Mouse (Mus musculus): ENCODE measurements around the gene Nmral1. TPM values are rescaled to one million over a fixed set of nuclear protein-coding genes. Genes with fewer than 3 reads are reported as not detected.
"Not testable (repeated sequence)": the region's sequence is repeated elsewhere in the genome, so short reads cannot be mapped to it uniquely, and the experiment has no call there.

The Nmral1 gene
- 65.1 and 71.7 TPM in 2 replicates for polyA plus RNA-seq (2015; fragmentation: Nextera tagmentation; extraction: Ambion mirVana)

DNA sequence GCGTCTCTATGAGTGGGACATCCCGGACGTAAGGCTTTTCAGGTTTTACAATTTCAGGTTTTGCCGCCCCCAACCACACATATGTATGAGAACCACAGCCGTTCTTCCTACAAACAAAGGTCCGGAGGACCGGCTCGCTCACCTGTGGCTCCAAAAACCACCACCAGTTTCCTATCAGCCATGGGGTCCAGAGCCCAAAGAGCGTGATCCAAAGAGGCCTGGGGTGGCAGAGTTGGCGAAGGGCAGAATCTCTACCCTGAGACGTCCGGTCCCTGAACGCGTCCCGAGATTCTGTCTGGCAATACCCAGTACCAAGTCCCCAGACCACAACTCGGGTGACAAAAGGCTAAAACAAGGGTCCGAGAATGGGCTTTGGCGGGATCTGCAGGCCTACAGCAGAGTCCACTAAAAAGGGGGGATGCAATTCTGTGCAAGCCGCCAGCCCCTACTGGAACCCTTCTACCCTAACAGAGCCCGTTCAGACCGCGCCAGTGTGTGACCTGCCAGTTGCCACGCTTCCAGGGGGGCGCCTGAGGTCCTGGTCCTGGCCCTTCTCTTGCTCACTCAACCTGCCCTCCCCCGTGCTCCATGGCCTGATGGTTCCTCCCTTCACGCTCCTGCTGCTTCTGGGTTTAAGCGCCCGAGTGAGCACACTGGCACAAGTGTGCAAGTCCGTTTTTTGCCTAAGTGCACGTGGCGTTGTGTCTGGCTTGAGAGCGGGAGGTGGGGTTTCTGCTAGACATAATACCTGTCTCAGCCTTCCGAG is at the start of gene Nmral1:
Nmral1 (minus strand) TSS at position 604 of the 766 bp plus-strand sequence.
- peak within 1 kb of the TSS; percentile 71 for H3K4me2 ChIP-seq

GRCm38 (mm10) chr16:4768719-4769118 is 49.6 kb upstream of the Nmral1 start:
- H3K36me3 ChIP-seq = peaks cover 67% of the 10 kb centered on the region
- H3K27me3 ChIP-seq = no peaks in the 10 kb centered on the region
- H3K4me1 ChIP-seq (replicated peaks) = peaks cover 8% of the 10 kb centered on the region
- 98% methylated on average over 5 of the region's 5 CpGs for WGBS
- no peaks in the 10 kb centered on the region for H3K9me3 ChIP-seq
- H3K4me3 ChIP-seq = no peak overlapping the region
- no peak for ATAC-seq (ENCODE audit: low FRiP score)
- no peak overlapping the region for H3K9ac ChIP-seq
- H3K4me2 ChIP-seq = no peak overlapping the region
- H3K27ac ChIP-seq = no peak overlapping the region

More for the DNA sequence above, at the start of gene Nmral1:
- H3K4me3 ChIP-seq = peak within 1 kb of the TSS; percentile 65
- H3K36me3 ChIP-seq = peaks cover 26% of the 10 kb centered on the region
- WGBS = 13% methylated on average over 33 of the region's 33 CpGs
- peak within 1 kb of the TSS; percentile 77 for H3K9ac ChIP-seq
- H3K27ac ChIP-seq = peak within 1 kb of the TSS; percentile 88
- H3K4me1 ChIP-seq (replicated peaks) = peaks cover 15% of the 10 kb centered on the region
- no peaks in the 10 kb centered on the region for H3K9me3 ChIP-seq
- peak; percentile 85 for ATAC-seq (ENCODE audit: low FRiP score)
- no peaks in the 10 kb centered on the region for H3K27me3 ChIP-seq

DNA sequence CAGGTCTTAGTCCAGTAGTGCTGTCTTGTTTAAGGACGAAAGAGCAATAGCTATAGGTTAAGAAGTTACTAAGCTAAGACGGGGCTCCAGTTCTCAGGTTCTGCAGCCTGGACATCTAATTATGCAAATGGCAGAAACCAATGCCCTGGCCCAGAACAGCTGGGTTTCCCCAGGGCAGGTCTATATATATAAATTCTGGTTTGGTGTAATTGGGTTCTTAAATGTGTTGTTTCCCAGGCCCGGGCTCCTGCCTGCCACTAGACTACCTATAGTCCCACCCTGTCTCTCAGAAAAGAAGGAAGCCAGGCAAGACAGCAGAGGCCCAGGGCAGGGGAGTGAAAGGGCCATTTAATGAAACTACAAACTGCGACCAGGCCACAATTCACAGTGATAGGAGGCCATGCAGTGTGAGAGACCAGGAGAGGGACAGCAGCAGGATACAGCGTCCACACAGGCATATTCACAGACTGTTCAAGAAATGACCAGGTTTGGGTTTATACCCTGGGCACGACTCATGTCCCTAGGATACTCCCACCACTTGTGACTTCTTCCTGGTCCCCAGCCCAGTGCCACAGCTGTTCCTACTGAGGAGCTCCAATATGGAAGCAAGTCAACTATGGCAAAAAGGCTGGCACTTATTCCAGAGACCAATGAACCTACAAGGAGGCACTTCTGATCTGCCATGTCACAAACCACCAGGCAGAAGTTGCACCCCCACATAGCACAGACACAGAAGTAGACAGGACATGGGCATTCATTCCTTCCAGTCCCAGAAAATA is 48.0 kb upstream of the Nmral1 start:
- no peak overlapping the region for H3K4me2 ChIP-seq
- WGBS = 82% methylated on average over 6 of the region's 6 CpGs
- H3K9me3 ChIP-seq = no peaks in the 10 kb centered on the region
- ATAC-seq (ENCODE audit: low FRiP score) = no peak
- H3K4me1 ChIP-seq (replicated peaks) = no peaks in the 10 kb centered on the region
- peaks cover 70% of the 10 kb centered on the region for H3K36me3 ChIP-seq
- H3K27me3 ChIP-seq = no peaks in the 10 kb centered on the region
- H3K4me3 ChIP-seq = no peak overlapping the region
- no peak overlapping the region for H3K27ac ChIP-seq
- no peak overlapping the region for H3K9ac ChIP-seq

- Histone ChIP-seq H3K4me3 (no peak overlapping the region), H3K9me3 (no peaks in the 10 kb centered on the region), H3K27ac (no peak overlapping the region), H3K4me1 (replicated peaks) (no peaks in the 10 kb centered on the region), H3K9ac (no peak overlapping the region), H3K27me3 (no peaks in the 10 kb centered on the region), H3K36me3 (peaks cover 70% of the 10 kb centered on the region), H3K4me2 (no peak overlapping the region)
- ATAC-seq (ENCODE audit: low FRiP score) = no peak
- WGBS = 94% methylated on average over 2 of the region's 2 CpGs
Measured at GRCm38 (mm10) chr16:4765852-4766251, 46.7 kb upstream of the Nmral1 start.

- no peak overlapping the region for H3K4me2 ChIP-seq
- no peak for ATAC-seq (ENCODE audit: low FRiP score)
- H3K4me1 ChIP-seq (replicated peaks) = no peaks in the 10 kb centered on the region
- no peaks in the 10 kb centered on the region for H3K9me3 ChIP-seq
- peaks cover 45% of the 10 kb centered on the region for H3K36me3 ChIP-seq
- H3K27ac ChIP-seq = no peak overlapping the region
- H3K9ac ChIP-seq = no peak overlapping the region
- no peak overlapping the region for H3K4me3 ChIP-seq
- WGBS = 53% methylated on average over 2 of the region's 2 CpGs
- H3K27me3 ChIP-seq = no peaks in the 10 kb centered on the region
Measured at GRCm38 (mm10) chr16:4763276-4763675, 44.1 kb upstream of the Nmral1 start.

DNA sequence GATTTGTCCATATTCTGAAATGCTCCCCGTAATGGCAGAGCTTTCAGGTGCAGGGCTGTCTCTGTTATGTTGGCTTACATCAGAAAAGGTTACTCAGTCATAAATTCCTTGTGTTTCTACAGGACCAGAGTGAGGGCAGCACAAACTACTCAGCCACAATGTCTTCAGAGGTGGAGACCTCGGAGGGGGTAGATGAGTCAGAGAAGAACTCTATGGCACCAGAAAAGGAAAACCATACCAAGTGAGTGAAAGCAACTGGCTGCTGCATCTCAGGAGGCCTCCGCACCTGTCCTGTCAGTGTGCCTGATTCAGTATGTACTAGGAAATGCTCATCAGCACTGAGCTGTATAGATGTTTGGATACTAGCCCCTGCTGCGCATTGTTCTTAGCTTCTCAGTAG is 43.3 kb upstream of the Nmral1 start:
- Histone ChIP-seq H3K4me3 (no peak overlapping the region), H3K9ac (no peak overlapping the region), H3K27me3 (no peaks in the 10 kb centered on the region), H3K4me1 (replicated peaks) (no peaks in the 10 kb centered on the region), H3K36me3 (peaks cover 37% of the 10 kb centered on the region), H3K9me3 (no peaks in the 10 kb centered on the region), H3K4me2 (no peak overlapping the region), H3K27ac (no peak overlapping the region)
- WGBS = 93% methylated on average over 4 of the region's 4 CpGs
- ATAC-seq (ENCODE audit: low FRiP score) = no peak

GRCm38 (mm10) chr16:4756660-4757335 is 37.6 kb upstream of the Nmral1 start:
- Histone ChIP-seq H3K4me2 (peak overlapping the region; percentile 46), H3K27ac (peak overlapping the region; percentile 86), H3K4me3 (peak overlapping the region; percentile 42), H3K9ac (peak overlapping the region; percentile 61)
- peak; percentile 83 for ATAC-seq (ENCODE audit: low FRiP score)
- not testable (repeated sequence) for H3K4me1 ChIP-seq (replicated peaks); H3K36me3 ChIP-seq; H3K27me3 ChIP-seq; H3K9me3 ChIP-seq
- 3% methylated on average over 33 of the region's 42 CpGs for WGBS

DNA sequence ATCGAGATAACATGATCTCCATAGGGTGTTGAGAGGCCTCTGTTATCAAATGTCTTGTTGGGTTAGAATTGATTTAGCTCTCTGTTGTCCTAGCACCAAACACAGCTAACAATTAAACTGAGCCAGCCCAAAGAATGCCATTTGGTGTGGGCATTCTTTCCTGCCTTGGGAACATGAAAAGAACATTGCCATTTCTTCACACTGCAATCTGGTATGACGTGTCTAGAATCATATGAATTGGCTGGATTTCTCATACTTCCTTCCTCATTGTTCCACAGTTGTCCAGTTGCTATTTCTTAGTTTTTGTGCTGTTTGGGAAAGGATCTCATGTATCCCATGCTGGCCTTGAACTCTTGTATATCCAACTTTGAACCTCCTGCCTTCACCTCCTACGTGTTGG is 34.9 kb upstream of the Nmral1 start:
- no peak overlapping the region for H3K27ac ChIP-seq
- no peak overlapping the region for H3K4me3 ChIP-seq
- 91% methylated on average over 3 of the region's 3 CpGs for WGBS
- H3K9me3 ChIP-seq = no peaks in the 10 kb centered on the region
- H3K27me3 ChIP-seq = no peaks in the 10 kb centered on the region
- no peak for ATAC-seq (ENCODE audit: low FRiP score)
- H3K4me1 ChIP-seq (replicated peaks) = peaks cover 5% of the 10 kb centered on the region; the same call in 1 of the 2 replicates
- H3K4me2 ChIP-seq = no peak overlapping the region
- H3K9ac ChIP-seq = no peak overlapping the region
- H3K36me3 ChIP-seq = peaks cover 5% of the 10 kb centered on the region; the same call in 1 of the 2 replicates

GRCm38 (mm10) chr16:4752155-4752554 is 33.0 kb upstream of the Nmral1 start:
- peaks cover 5% of the 10 kb centered on the region; the same call in 1 of the 2 replicates for H3K4me1 ChIP-seq (replicated peaks)
- no peak for ATAC-seq (ENCODE audit: low FRiP score)
- peaks cover 5% of the 10 kb centered on the region; the same call in 1 of the 2 replicates for H3K36me3 ChIP-seq
- H3K9ac ChIP-seq = no peak overlapping the region
- WGBS = 94% methylated on average over 3 of the region's 3 CpGs
- no peak overlapping the region for H3K4me3 ChIP-seq
- no peaks in the 10 kb centered on the region for H3K9me3 ChIP-seq
- H3K4me2 ChIP-seq = no peak overlapping the region
- no peaks in the 10 kb centered on the region for H3K27me3 ChIP-seq
- no peak overlapping the region for H3K27ac ChIP-seq

DNA sequence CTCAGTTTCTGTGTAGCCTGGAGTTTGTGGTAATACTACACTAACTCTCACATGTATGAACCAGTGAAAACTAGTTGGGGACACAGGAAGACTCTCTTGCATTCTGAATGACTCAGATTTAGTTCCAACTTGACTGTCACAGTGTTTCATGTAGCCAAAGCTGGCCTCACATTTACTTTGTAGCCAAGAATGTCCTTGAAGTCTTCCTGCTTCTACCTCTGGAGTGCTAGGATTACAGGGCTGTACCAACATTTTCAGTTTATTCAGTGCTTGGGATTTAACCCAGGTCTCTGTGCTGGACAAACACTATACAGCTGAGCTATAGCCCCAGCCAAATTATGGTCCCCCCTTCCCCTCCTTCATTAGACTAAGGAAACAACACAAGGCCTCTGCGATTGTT is 23.0 kb upstream of the Nmral1 start:
- H3K36me3 ChIP-seq = peaks cover 4% of the 10 kb centered on the region; the same call in 1 of the 2 replicates
- ATAC-seq (ENCODE audit: low FRiP score) = no peak
- H3K4me2 ChIP-seq = no peak overlapping the region
- H3K4me3 ChIP-seq = no peak overlapping the region
- no peaks in the 10 kb centered on the region for H3K27me3 ChIP-seq
- WGBS = 88% methylated on average over 1 of the region's 1 CpGs
- H3K4me1 ChIP-seq (replicated peaks) = no peaks in the 10 kb centered on the region
- no peak overlapping the region for H3K9ac ChIP-seq
- no peaks in the 10 kb centered on the region for H3K9me3 ChIP-seq
- H3K27ac ChIP-seq = no peak overlapping the region

GRCm38 (mm10) chr16:4739994-4740393 is 20.8 kb upstream of the Nmral1 start:
- no peak overlapping the region for H3K9ac ChIP-seq
- peaks cover 4% of the 10 kb centered on the region; the same call in 1 of the 2 replicates for H3K36me3 ChIP-seq
- H3K27ac ChIP-seq = no peak overlapping the region
- no peaks in the 10 kb centered on the region for H3K27me3 ChIP-seq
- 93% methylated on average over 2 of the region's 2 CpGs for WGBS
- H3K9me3 ChIP-seq = no peaks in the 10 kb centered on the region
- no peak for ATAC-seq (ENCODE audit: low FRiP score)
- no peak overlapping the region for H3K4me2 ChIP-seq
- no peaks in the 10 kb centered on the region for H3K4me1 ChIP-seq (replicated peaks)
- H3K4me3 ChIP-seq = no peak overlapping the region

DNA sequence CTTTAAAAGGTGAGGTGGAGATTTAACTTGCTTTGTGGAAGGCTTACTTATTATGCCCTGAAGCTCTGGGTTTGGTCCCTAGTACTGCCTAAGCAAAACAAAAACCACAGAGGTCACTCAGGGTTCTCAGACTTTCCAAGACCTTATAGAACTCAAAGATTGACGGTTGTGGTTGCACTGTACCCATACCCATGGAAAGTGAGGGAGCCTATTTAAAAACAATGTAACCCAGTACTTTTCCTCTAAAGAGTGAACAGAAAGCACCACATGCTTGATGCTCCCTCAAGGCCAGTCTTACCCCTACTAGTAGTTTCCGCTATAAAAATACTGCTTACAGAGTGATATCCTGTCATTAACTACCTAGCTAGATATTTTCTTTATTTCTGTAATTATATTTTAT is 17.1 kb upstream of the Nmral1 start:
- Histone ChIP-seq H3K9me3 (no peaks in the 10 kb centered on the region), H3K27ac (no peak overlapping the region), H3K27me3 (no peaks in the 10 kb centered on the region), H3K4me1 (replicated peaks) (no peaks in the 10 kb centered on the region), H3K9ac (no peak overlapping the region), H3K4me2 (no peak overlapping the region), H3K4me3 (no peak overlapping the region), H3K36me3 (no peaks in the 10 kb centered on the region)
- ATAC-seq (ENCODE audit: low FRiP score) = no peak
- WGBS = 96% methylated on average over 2 of the region's 2 CpGs

All from hindbrain, embryonic 13.5 days (tissue).